Mouse (Mus musculus) thymus, postnatal 4 days (tissue): ENCODE data around the gene Pdcd11.
"Not testable (repeated sequence)": the region's sequence is repeated elsewhere in the genome, so short reads cannot be mapped to it uniquely, and the experiment has no call there.

ENCODE experiments used
- DNase-seq: peaks from one replicate; pipeline ENCODE4 v3.0.0; 2021

Gene Pdcd11

GRCm38 (mm10) chr19:47128835-47129234, 38.3 kb downstream of the Pdcd11 start:
- DNase-seq, result no peak

- DNase-seq, result no peak
Measured at GRCm38 (mm10) chr19:47130551-47131125, 40.1 kb downstream of the Pdcd11 start.

DNA sequence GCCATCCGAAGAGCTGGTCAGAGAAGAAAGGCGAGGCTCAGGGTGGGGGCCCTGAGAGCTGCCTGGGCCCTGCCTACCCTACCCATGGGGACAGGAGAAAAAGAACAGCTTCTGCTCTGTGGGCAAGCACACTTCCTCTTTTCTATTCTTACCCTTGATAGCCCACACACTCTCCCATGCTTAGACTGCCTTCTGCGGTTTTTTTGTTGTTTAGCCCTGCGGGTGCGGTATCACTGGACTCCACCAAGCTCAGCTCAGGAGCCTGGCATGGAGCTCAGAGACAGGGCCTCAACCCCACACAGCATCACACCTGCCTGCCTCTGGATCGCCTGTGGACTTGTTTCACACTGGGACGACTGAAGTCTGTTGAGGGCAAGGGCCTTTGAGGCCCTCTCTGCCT, 42.6 kb downstream of the Pdcd11 start:
- DNase-seq, result no peak

DNA sequence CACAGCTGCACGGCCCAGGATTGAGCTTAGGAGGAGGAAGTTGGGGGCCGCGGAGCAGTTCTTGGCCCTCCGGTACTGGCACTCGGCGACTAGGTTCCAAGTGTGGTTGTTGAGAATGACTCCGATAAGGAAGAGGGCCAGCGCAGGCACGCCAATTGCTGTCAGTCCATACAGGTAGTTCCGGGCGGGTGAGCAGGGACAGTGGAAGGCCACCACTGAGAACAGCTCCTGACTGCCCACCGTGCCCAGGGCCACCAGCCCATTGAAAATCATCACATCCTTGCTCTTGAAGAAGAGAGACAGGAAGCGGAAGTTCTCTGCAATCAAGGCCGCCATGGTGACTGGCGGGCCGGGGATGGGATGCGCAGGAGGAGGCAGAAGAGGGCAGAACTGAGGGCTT, 45.0 kb downstream of the Pdcd11 start:
- DNase-seq, result no peak

GRCm38 (mm10) chr19:47136170-47136569, 45.6 kb downstream of the Pdcd11 start:
- no peak for DNase-seq

GRCm38 (mm10) chr19:47137051-47137581, 46.5 kb downstream of the Pdcd11 start:
- DNase-seq, result peak; percentile 54

- DNase-seq, result peak; percentile 74
Measured at GRCm38 (mm10) chr19:47137771-47138421, 47.3 kb downstream of the Pdcd11 start, which contains the start of gene Calhm2. Gene Calhm2, minus strand, starts transcription at chr19:47138294.

DNA sequence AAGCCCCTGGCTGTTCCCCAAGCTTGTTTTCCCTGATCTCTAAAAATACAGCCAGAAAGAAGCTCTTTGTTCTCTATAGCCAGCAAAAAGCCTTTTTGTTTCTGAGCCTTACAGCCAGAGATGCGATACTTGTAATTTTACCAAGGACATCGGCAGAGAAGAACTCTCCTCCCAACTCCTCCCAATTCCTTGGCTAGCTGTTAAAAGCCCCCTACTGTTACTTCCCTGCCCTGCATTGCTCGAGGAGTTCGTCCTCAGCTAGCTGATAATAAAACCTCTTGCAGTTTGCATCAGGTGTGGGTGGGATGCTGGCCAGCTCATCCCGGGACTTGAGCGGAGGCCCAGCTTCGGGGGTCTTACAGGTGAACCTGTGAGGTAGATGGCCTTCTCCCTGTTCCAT, 49.0 kb downstream of the Pdcd11 start:
- DNase-seq, result not testable (repeated sequence)

DNA sequence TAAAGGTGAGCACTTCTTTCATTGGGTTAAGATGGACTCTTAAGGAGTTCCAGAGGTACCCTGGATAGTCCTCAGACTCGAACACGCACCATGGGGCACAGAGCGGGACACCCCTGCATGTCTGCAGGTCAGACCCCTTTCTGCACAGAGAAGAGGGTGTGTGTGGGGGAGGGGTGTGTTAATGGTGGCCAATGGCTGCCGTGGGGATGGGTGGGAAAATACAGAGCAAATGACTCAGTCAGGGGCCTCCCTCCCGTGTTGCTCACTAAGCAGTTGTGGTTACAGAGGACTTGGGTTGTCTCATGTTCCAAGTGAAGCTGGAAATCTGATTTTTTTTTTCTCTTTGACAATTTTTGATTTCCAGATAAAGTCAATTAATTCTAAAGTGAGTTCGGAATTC, 51.9 kb downstream of the Pdcd11 start:
- DNase-seq, result no peak

- DNase-seq, result no peak
Measured at GRCm38 (mm10) chr19:47144154-47144553, 53.6 kb downstream of the Pdcd11 start, which contains the start of gene Calhm1. Gene Calhm1, minus strand, starts transcription at chr19:47144254.

DNA sequence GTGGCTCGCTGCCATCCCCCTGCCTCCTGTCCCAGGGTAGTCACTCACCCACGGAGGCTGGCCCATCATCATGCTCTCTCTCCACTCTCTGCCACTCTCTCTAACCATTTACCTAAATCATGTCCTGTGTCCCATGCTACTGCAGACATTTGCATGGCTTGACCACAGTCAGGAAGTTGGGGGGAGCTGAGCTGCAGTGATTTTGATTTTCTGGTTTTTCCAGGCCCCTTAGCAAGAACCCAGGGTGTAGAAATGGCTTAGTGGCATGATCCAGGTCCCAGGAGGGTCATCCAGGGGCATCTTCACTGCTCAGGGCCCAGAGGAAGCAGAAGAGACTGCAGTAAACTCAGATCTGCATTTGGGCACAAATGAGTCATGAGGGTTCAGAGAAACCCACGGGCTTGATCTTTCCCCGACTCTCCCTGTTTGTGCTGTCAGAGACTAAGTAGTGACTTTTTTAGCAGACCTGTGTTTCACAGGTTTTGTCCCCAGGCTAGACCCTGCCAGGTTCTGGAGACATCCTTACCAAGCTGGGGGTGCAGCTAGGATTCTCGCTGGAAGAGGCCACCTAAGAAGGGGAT, 57.8 kb downstream of the Pdcd11 start:
- DNase-seq, result no peak

DNA sequence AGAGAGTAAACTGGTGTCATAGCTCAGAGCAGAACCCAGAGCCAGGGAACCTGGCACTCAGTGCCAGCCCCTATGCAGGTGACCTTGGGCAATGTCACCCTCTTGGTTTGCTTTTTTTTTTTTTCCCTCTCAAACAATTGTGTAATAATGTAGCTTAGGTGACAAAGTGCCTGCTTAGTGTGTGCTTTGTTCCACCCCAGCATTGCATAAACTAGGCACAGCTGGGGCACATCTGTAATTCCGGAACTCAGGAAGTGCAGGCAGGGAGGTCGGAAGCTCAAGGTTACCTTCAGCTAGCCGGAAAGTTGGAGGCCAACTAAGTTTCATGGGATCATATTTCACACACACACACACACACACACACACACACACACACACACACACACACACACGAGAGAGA, 59.3 kb downstream of the Pdcd11 start:
- no peak for DNase-seq

DNA sequence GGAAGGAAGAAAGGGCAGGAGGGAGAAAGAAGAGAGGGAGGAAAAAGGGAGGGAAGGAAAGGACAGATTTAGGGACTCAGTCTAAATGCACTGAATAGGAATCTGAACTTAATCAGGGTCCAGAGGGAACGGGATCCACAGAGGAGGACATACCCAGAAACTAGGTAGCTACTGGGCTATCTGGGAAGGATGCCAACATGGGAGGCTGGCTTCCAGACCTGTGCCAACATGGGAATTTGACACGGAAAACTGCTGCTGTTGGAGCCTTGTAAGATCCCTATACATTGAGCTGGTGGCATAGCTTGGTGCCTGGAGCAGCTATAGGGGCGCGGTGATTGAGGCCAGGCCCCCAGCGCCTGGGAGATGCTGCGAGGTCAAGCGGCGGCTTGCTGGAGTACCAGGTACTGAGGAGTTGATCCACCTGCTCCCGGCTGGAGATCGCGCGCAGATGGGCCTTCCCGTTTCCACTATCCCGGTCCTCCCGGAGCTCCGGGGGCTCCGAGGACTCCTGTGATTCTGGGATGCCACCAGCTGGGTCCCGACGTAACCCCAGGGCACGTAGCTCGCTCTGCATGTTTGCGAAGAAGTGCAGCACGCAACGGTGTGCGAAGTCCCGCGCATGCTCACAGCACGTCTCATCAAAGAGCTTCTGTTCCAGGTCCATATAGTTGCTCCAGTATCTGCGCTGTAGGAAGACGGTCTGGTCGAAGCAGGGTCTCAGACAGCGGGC, 60.9 kb downstream of the Pdcd11 start:
- no peak for DNase-seq

DNA sequence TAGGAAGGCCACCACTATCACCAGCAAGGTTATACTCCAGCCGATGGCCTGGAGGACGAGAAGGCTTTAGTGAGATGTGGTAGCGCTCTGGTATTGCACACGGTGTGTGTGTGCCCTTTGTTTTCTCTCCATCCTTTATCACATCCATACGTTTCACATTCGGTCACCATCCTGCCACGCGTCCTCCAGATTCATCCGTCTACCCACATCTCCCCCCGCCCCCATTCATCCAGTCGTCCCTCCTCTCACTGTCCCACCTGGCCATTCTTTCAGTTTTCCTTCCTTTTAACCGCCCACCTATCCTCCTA, 61.4 kb downstream of the Pdcd11 start:
- DNase-seq, result no peak

- DNase-seq, result no peak
Measured at GRCm38 (mm10) chr19:47153767-47154166, 63.2 kb downstream of the Pdcd11 start.

GRCm38 (mm10) chr19:47157664-47158063, 67.1 kb downstream of the Pdcd11 start, which contains the start of gene Calhm3:
Gene Calhm3, minus strand, starts transcription at chr19:47157764.
- no peak for DNase-seq

DNA sequence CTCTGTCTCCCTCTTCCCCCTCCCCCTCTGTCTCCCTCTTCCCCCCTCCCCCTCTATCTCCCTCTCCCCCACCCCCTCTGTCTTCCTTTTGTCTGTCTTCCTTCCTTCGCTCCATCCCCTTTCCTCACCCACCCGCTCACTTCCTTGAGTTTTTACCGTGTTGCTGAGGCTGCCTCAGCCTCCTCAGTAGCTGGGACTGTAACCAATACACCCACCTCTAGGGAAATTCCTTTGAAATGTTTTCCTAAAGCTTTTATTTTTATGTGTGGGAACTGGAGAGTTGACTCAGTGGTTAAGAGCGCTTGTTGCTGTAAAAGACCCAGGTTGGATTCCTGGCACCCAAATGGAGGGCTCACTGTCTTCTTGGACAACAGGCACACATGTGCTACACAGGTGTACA, 71.1 kb downstream of the Pdcd11 start:
- DNase-seq, result no peak

GRCm38 (mm10) chr19:47163176-47163744, 72.7 kb downstream of the Pdcd11 start:
- DNase-seq, result no peak

GRCm38 (mm10) chr19:47166758-47167157, 76.2 kb downstream of the Pdcd11 start:
- no peak for DNase-seq

DNA sequence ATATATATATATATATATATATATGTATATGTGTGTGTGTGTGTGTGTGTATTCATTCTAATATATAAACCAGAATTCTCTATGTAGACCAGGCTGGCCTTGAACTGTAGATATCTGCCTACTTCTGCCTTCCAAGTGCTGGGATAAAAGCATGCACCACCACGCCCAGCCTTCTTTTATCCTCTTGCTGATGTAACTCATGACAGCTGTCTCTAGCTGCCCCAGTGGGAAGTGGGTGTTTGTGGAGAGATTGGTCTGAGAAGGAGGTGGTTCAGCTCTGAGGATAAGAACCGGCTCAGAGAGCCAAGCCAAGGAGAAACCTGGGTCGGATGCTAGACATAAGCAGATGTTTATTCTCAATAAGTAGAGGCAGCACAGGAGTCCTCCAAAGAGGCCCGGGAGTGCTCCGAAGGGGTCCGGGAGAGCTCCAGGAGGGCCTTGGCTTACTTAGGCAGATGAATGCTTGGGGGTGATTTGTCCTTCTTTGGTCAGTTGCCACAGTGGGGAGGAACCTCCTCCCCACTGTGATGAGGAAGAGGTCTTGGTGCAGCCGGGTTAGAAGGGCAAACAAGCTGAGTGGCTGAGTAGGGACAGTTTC, 77.1 kb downstream of the Pdcd11 start:
- no peak for DNase-seq

DNA sequence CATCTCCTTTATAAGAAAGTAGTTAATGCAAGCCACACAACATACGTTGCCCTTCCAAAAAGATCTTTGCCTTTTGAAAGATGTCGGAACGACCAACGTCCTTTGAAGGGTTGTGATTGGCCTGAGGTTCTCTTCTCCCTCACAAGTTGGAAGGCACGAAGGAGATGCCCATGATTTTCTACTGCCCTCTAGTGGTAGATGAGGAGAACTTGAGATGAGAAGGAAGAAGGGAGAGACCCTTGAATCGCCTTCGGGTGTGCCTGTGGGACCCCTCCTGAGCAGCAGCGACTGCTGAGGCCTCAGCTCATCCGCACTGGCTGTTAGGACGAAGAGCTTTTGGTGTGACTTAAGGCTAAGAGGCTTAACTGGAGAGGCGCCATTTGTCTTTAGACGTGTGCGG, 77.7 kb downstream of the Pdcd11 start:
- peak; percentile 36 for DNase-seq

- DNase-seq, result peak; percentile 92
Measured at GRCm38 (mm10) chr19:47168793-47169412, 78.3 kb downstream of the Pdcd11 start.
